Mouse (Mus musculus) layer of hippocampus, adult 9-10 months (tissue): ENCODE data around the gene Il9r.

Experiments
- DNase-seq: peaks from one replicate; pipeline ENCODE4 v3.0.0; 2022; ENCODE audit warnings: low spot score

Il9r gene

GRCm38 (mm10) chr11:32198256-32198955 is 1.7 kb downstream of the Il9r start:
- no peak for DNase-seq

GRCm38 (mm10) chr11:32197766-32198165 is 2.3 kb downstream of the Il9r start:
- DNase-seq, result no peak

- no peak for DNase-seq
Measured at GRCm38 (mm10) chr11:32196727-32197126, 3.4 kb downstream of the Il9r start.

- no peak for DNase-seq
Measured at GRCm38 (mm10) chr11:32195867-32196540, 4.1 kb downstream of the Il9r start.

- DNase-seq, result no peak
Measured at GRCm38 (mm10) chr11:32194626-32195025, 5.5 kb downstream of the Il9r start.

GRCm38 (mm10) chr11:32194086-32194485 is 6.0 kb downstream of the Il9r start:
- no peak for DNase-seq

GRCm38 (mm10) chr11:32193156-32193555 is 6.9 kb downstream of the Il9r start:
- DNase-seq, result no peak

GRCm38 (mm10) chr11:32190603-32191110 is 9.4 kb downstream of the Il9r start:
- no peak for DNase-seq

- DNase-seq, result no peak
Measured at GRCm38 (mm10) chr11:32190119-32190518, 10.0 kb downstream of the Il9r start.

GRCm38 (mm10) chr11:32189434-32189833 is 10.6 kb downstream of the Il9r start:
- DNase-seq, result no peak

- DNase-seq, result no peak
Measured at GRCm38 (mm10) chr11:32188881-32189280, 11.2 kb downstream of the Il9r start.

- no peak for DNase-seq
Measured at GRCm38 (mm10) chr11:32187256-32187655, 12.8 kb downstream of the Il9r start.

- DNase-seq, result no peak
Measured at GRCm38 (mm10) chr11:32186031-32186430, 14.0 kb downstream of the Il9r start.

GRCm38 (mm10) chr11:32184469-32184868 is 15.6 kb downstream of the Il9r start:
- DNase-seq, result no peak

GRCm38 (mm10) chr11:32181973-32182868 is 17.9 kb downstream of the Il9r start:
- peak; percentile 83 for DNase-seq

GRCm38 (mm10) chr11:32181246-32181645 is 18.8 kb downstream of the Il9r start:
- DNase-seq, result no peak

- DNase-seq, result no peak
Measured at GRCm38 (mm10) chr11:32178506-32178905, 21.6 kb downstream of the Il9r start.

- DNase-seq, result no peak
Measured at GRCm38 (mm10) chr11:32166683-32167082, 33.4 kb downstream of the Il9r start.

- peak; percentile 55 for DNase-seq
Measured at GRCm38 (mm10) chr11:32161922-32162804, 37.9 kb downstream of the Il9r start.

GRCm38 (mm10) chr11:32161500-32161899 is 38.6 kb downstream of the Il9r start:
- DNase-seq, result no peak

GRCm38 (mm10) chr11:32160341-32160740 is 39.7 kb downstream of the Il9r start:
- no peak for DNase-seq
